Mouse (Mus musculus): Measurements from ENCODE around the gene Dnmt3a.

- TF ChIP-seq CTCF (IDR thresholded peaks at IDR 0.05) (no peak), EP300 (IDR thresholded peaks at IDR 0.05) (no peak)
Measured at GRCm38 (mm10) chr12:3850731-3851130, 44.9 kb downstream of the Dnmt3a start.

Data from lung, postnatal 0 days (tissue).